In the genomic region with DNA sequence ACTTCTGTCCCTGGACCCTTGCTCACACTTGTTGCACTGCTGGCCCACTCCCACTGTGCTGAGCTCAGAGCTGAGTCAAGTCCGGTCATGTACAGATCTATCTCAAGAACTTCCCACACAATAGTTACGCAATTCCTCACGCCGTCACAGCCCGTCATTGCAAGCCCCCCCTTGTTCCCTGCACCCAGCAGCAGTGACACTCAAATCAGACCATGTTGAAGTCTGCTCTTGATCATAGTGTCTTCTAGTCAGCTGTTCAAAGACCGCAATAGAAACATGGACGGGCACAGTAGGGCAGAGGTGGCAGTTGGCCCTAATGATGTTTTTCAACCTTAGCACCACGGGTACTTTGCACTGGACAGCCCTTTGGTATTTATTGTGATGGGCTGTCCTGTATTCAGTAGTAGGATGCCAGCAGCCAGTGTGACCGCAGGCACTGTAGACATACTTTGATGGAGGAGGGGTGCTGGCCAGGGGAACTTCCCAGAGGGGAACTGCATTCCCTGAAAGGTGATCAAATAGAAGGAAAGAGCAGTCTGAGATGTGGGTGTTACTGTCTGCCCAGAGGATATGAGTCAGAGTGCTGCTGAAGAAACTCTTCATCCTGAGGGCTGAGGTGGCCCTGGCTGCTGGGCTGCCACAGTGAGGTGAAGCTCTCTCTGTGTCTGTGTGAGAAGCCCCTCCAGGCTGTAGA, we compare ENCODE assay signal across 9 mouse cellular contexts. TPM values are rescaled to one million over a fixed set of nuclear protein-coding genes. Genes with fewer than 3 reads are reported as not detected.
DNase-seq lines count a peak whose midpoint lies in the region; ATAC-seq and TF ChIP-seq lines count a peak whose summit lies in the region.
"Had no signal": no experiment of that assay in that cellular context is flagged by ENCODE, and none has a peak within 500 bp of the region (broad histone marks: within the 10 kb centered on the region; RNA-seq: fewer than 3 reads in every experiment).

No protein-coding gene starts in this region.

- TF ChIP-seq POLR2A in ES-Bruce4 (IDR thresholded peaks at IDR 0.05; ENCODE audit: insufficient read depth, low read length): no peak

- TF ChIP-seq CTCF in ES-Bruce4 (IDR thresholded peaks at IDR 0.05; ENCODE audit: low read depth, low read length): no peak

- H3K4me1 ChIP-seq in limb, embryonic 13.5 days: 0 out of 2 replicates have a peak, but pooled peaks cover 16% of the 10 kb centered on the region
- H3K4me1 ChIP-seq in limb, embryonic 10.5 days: peaks cover 6% of the 10 kb centered on the region; the same call in 1 of the 2 replicates
- H3K4me1 ChIP-seq in ES-Bruce4 (ENCODE audit: control insufficient read depth, insufficient read depth, low read length): peaks cover 26% of the 10 kb centered on the region
- peaks cover 14% of the 10 kb centered on the region; the same call in 1 of the 2 replicates for H3K4me1 ChIP-seq in embryonic facial prominence, embryonic 13.5 days
- peaks cover 100% of the 10 kb centered on the region for H3K4me1 ChIP-seq in megakaryocyte, embryonic 14.5 days
- no peaks in the 10 kb centered on the region; the same call in 1 of the 2 replicates for H3K4me1 ChIP-seq in hindbrain, embryonic 11.5 days (replicated peaks; ENCODE audit: control insufficient read depth, insufficient read depth, low read length)

- H3K4me3 ChIP-seq in limb, embryonic 13.5 days: no peak overlapping the region
- H3K4me3 ChIP-seq in limb, embryonic 10.5 days: no peak overlapping the region
- no peak overlapping the region for H3K4me3 ChIP-seq in ES-Bruce4 (ENCODE audit: low read depth, low read length)
- H3K4me3 ChIP-seq in embryonic facial prominence, embryonic 13.5 days: no peak overlapping the region
- H3K4me3 ChIP-seq in megakaryocyte, embryonic 14.5 days (replicated peaks): peak overlapping the region; percentile 80
- no peak overlapping the region for H3K4me3 ChIP-seq in hindbrain, embryonic 11.5 days (ENCODE audit: low read depth, low read length)

- no peaks in the 10 kb centered on the region for H3K27me3 ChIP-seq in limb, embryonic 13.5 days
- H3K27me3 ChIP-seq in limb, embryonic 10.5 days (ENCODE audit: low read depth, poor library complexity, severe bottlenecking): no peaks in the 10 kb centered on the region
- H3K27me3 ChIP-seq in ES-Bruce4 (ENCODE audit: control insufficient read depth, insufficient read depth, low read length, poor library complexity, severe bottlenecking): no peaks in the 10 kb centered on the region
- no peaks in the 10 kb centered on the region for H3K27me3 ChIP-seq in embryonic facial prominence, embryonic 13.5 days
- H3K27me3 ChIP-seq in megakaryocyte, embryonic 14.5 days (replicated peaks): no peaks in the 10 kb centered on the region
- no peaks in the 10 kb centered on the region for H3K27me3 ChIP-seq in hindbrain, embryonic 11.5 days (ENCODE audit: control insufficient read depth, insufficient read depth, low read length)

- H3K36me3 ChIP-seq in limb, embryonic 13.5 days: peaks cover 95% of the 10 kb centered on the region
- peaks cover 100% of the 10 kb centered on the region for H3K36me3 ChIP-seq in limb, embryonic 10.5 days
- H3K36me3 ChIP-seq in ES-Bruce4 (ENCODE audit: control insufficient read depth, insufficient read depth, low read length, poor library complexity, severe bottlenecking): peaks cover 55% of the 10 kb centered on the region
- peaks cover 94% of the 10 kb centered on the region for H3K36me3 ChIP-seq in embryonic facial prominence, embryonic 13.5 days
- peaks cover 98% of the 10 kb centered on the region for H3K36me3 ChIP-seq in megakaryocyte, embryonic 14.5 days (replicated peaks; ENCODE audit: low read length)
- 0 out of 2 replicates have a peak, but pooled peaks cover 3% of the 10 kb centered on the region for H3K36me3 ChIP-seq in hindbrain, embryonic 11.5 days (ENCODE audit: control insufficient read depth, insufficient read depth, low read length)

- no peak overlapping the region for H3K4me2 ChIP-seq in limb, embryonic 13.5 days (replicated peaks)
- no peak overlapping the region for H3K4me2 ChIP-seq in embryonic facial prominence, embryonic 13.5 days
- H3K4me2 ChIP-seq in hindbrain, embryonic 11.5 days (replicated peaks; ENCODE audit: low read depth, low read length): no peak overlapping the region

- no peak for TF ChIP-seq EP300 in ES-Bruce4 (IDR thresholded peaks at IDR 0.05; ENCODE audit: insufficient read depth, low read depth, low read length)

- DNase-seq in limb, embryonic 10.5 days (ENCODE audit: low spot score): no peak
- no peak for DNase-seq in cerebellum, postnatal 36 days
- DNase-seq in hindbrain, embryonic 11.5 days (ENCODE audit: low spot score): no peak
- DNase-seq: thymus, postnatal 4 days had no signal

- no peak overlapping the region for H3K27ac ChIP-seq in limb, embryonic 13.5 days
- no peak overlapping the region for H3K27ac ChIP-seq in limb, embryonic 10.5 days
- peak overlapping the region; percentile 52 for H3K27ac ChIP-seq in ES-Bruce4 (ENCODE audit: insufficient read depth, low read length)
- H3K27ac ChIP-seq in embryonic facial prominence, embryonic 13.5 days: no peak overlapping the region
- no peak overlapping the region for H3K27ac ChIP-seq in hindbrain, embryonic 11.5 days (ENCODE audit: low read depth, low read length)

- 0 out of 2 replicates have a peak overlapping the region, but pooled peaks have one; percentile 31 for H3K9ac ChIP-seq in limb, embryonic 13.5 days
- no peak overlapping the region for H3K9ac ChIP-seq in ES-Bruce4 (ENCODE audit: low read depth, poor library complexity, severe bottlenecking)
- 0 out of 2 replicates have a peak overlapping the region, but pooled peaks have one; percentile 7 for H3K9ac ChIP-seq in embryonic facial prominence, embryonic 13.5 days
- no peak overlapping the region for H3K9ac ChIP-seq in hindbrain, embryonic 11.5 days (ENCODE audit: low read depth, low read length)

- H3K9me3 ChIP-seq in limb, embryonic 13.5 days: no peaks in the 10 kb centered on the region
- H3K9me3 ChIP-seq in limb, embryonic 10.5 days (replicated peaks): no peaks in the 10 kb centered on the region
- H3K9me3 ChIP-seq in ES-Bruce4 (replicated peaks; ENCODE audit: control insufficient read depth, insufficient read depth, low read length, poor library complexity, severe bottlenecking): no peaks in the 10 kb centered on the region
- H3K9me3 ChIP-seq in embryonic facial prominence, embryonic 13.5 days: no peaks in the 10 kb centered on the region
- H3K9me3 ChIP-seq in megakaryocyte, embryonic 14.5 days: no peaks in the 10 kb centered on the region
- H3K9me3 ChIP-seq in hindbrain, embryonic 11.5 days (ENCODE audit: control insufficient read depth, low read length): no peaks in the 10 kb centered on the region

- 79% methylated on average over 9 of the region's 9 CpGs for WGBS in limb, embryonic 13.5 days
- 84% methylated on average over 9 of the region's 9 CpGs for WGBS in limb, embryonic 10.5 days
- 76% methylated on average over 9 of the region's 9 CpGs for WGBS in embryonic facial prominence, embryonic 13.5 days
- 80% methylated on average over 9 of the region's 9 CpGs for WGBS in hindbrain, embryonic 11.5 days

- no peak for ATAC-seq in limb, embryonic 13.5 days (ENCODE audit: low FRiP score, low read depth)
- ATAC-seq in embryonic facial prominence, embryonic 13.5 days (ENCODE audit: insufficient number of reproducible peaks, insufficient read depth, low FRiP score, low TSS enrichment, low read depth): no peak
- no peak for ATAC-seq in hindbrain, embryonic 11.5 days (ENCODE audit: low FRiP score)
- ATAC-seq in erythroid progenitor cell, adult 5-6 weeks (replicated peaks; ENCODE audit: low FRiP score, poor library complexity, severe bottlenecking): no peak

RNA-seq across cellular contexts. Expression of gene Slc2a1, which starts 17.2 kb away (rescaled TPM):
- 101 and 112 TPM in 2 replicates for polyA plus RNA-seq in limb, embryonic 13.5 days (2015; fragmentation: Nextera tagmentation; extraction: Ambion mirVana)
- polyA plus RNA-seq in limb, embryonic 10.5 days (2016; fragmentation: Nextera tagmentation; extraction: Ambion mirVana): 110 and 139 TPM in 2 replicates
- 682 and 697 TPM in 2 replicates for polyA plus RNA-seq in ES-Bruce4 (2011; ENCODE audit: insufficient read depth, insufficient read length, low read depth, missing spikeins)
- polyA plus RNA-seq in embryonic facial prominence, embryonic 13.5 days (2015; fragmentation: Nextera tagmentation; extraction: Ambion mirVana): 116 and 123 TPM in 2 replicates
- 106 and 116 TPM in 2 replicates for polyA plus RNA-seq in megakaryocyte, embryonic 14.5 days (2012; ENCODE audit: insufficient read depth, low replicate concordance)
- 134 and 137 TPM in 2 replicates for polyA plus RNA-seq in hindbrain, embryonic 11.5 days (2014; fragmentation: Nextera tagmentation; extraction: Ambion mirVana)
- total RNA-seq in erythroid progenitor cell, adult 5-6 weeks (2015; ENCODE audit: low replicate concordance): 1.1 and 5.4 TPM in 2 replicates
- total RNA-seq in erythroid progenitor cell, adult 5-6 weeks (2017; ENCODE audit: low replicate concordance): 1.0 TPM in 1 of 2 replicates, not detected in the other

RNA-seq across cellular contexts. Expression of gene Zfp691, which starts 48.3 kb away (rescaled TPM):
- polyA plus RNA-seq in limb, embryonic 13.5 days (2015; fragmentation: Nextera tagmentation; extraction: Ambion mirVana): 8.6 and 9.5 TPM in 2 replicates
- 10.1 and 10.3 TPM in 2 replicates for polyA plus RNA-seq in limb, embryonic 10.5 days (2016; fragmentation: Nextera tagmentation; extraction: Ambion mirVana)
- polyA plus RNA-seq in ES-Bruce4 (2011; ENCODE audit: insufficient read depth, insufficient read length, low read depth, missing spikeins): 12.3 and 14.8 TPM in 2 replicates
- 7.3 and 8.5 TPM in 2 replicates for polyA plus RNA-seq in embryonic facial prominence, embryonic 13.5 days (2015; fragmentation: Nextera tagmentation; extraction: Ambion mirVana)
- polyA plus RNA-seq in megakaryocyte, embryonic 14.5 days (2012; ENCODE audit: insufficient read depth, low replicate concordance): 9.7 and 15.6 TPM in 2 replicates
- polyA plus RNA-seq in hindbrain, embryonic 11.5 days (2014; fragmentation: Nextera tagmentation; extraction: Ambion mirVana): 7.4 and 8.3 TPM in 2 replicates
- 2.2 and 4.6 TPM in 2 replicates for total RNA-seq in erythroid progenitor cell, adult 5-6 weeks (2015; ENCODE audit: low replicate concordance)
- total RNA-seq in erythroid progenitor cell, adult 5-6 weeks (2017; ENCODE audit: low replicate concordance): 2.2 and 8.5 TPM in 2 replicates

Comparison
In these comparisons a context has a peak if more than half of its experiments do, and no peak if none do; other contexts are left out.
1. H3K9ac ChIP-seq: peak in limb, embryonic 13.5 days (single experiment) and embryonic facial prominence, embryonic 13.5 days (single experiment); none in ES-Bruce4 (single experiment) and hindbrain, embryonic 11.5 days (single experiment).